Mouse (Mus musculus): Measurements from ENCODE around the gene Cldn11.

DNA sequence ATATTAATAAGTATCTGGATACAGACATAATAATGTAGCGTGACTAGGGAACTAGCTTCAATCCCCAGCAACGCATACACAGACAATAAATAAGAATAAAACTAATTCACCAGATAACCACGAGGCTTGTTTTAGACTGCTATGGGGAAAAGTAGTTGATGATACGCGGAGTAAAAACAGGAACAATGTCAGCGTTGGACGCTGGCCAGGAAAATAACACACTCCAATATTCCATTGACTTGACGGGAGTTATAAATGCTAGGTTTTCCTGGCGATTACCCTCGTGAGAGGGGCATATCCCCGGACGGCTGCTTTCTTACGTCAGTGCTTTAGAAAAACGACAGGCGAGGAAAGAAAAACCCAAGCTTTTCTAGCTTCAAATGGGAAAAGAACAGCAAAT lies 8.1 kb downstream of the Cldn11 start:
- TF ChIP-seq CTCF (IDR thresholded peaks at IDR 0.05; ENCODE audit: low read depth) (no peak), EP300 (IDR thresholded peaks at IDR 0.05; ENCODE audit: low read depth) (no peak)

All from liver, embryonic 14.5 days (tissue).